Mouse (Mus musculus) midbrain, embryonic 12.5 days (tissue): ENCODE results near the gene 1700001C19Rik. TPM values are rescaled to one million over a fixed set of nuclear protein-coding genes. Genes with fewer than 3 reads are reported as not detected.

Experiments
- ATAC-seq: fragments of 200-750 bp; cut with Nextera tagmentation; 2 replicates; pipeline ENCODE4 v1.8.0; 2017; ENCODE audit warnings: low read depth, moderate TSS enrichment, moderate library complexity; ENCODE audit not compliant: low FRiP score
- H3K27ac ChIP-seq: fragments of 300-500 bp; sonication (generic); replicated peaks from 2 replicates; pipeline ENCODE4 v1.5.1; 2016; ENCODE audit warnings: mild to moderate bottlenecking
- H3K27me3 ChIP-seq: fragments of 300-500 bp; sonication (generic); 2 replicates; pipeline ENCODE4 v1.6.1; 2016; ENCODE audit warnings: mild to moderate bottlenecking
- H3K36me3 ChIP-seq: fragments of 300-500 bp; sonication (generic); 2 replicates; pipeline ENCODE4 v1.6.1; 2016
- H3K4me1 ChIP-seq: fragments of 300-500 bp; sonication (generic); 2 replicates; pipeline ENCODE4 v1.6.1; 2016
- H3K4me2 ChIP-seq: fragments of 300-500 bp; sonication (generic); replicated peaks from 2 replicates; pipeline ENCODE4 v1.6.1; 2016; ENCODE audit warnings: mild to moderate bottlenecking, moderate library complexity
- H3K4me3 ChIP-seq: fragments of 300-500 bp; sonication (generic); 2 replicates; pipeline ENCODE4 v1.5.1; 2016; ENCODE audit warnings: mild to moderate bottlenecking
- H3K9ac ChIP-seq: fragments of 300-500 bp; sonication (generic); replicated peaks from 2 replicates; pipeline ENCODE4 v1.6.1; 2016; ENCODE audit warnings: mild to moderate bottlenecking, moderate library complexity
- H3K9me3 ChIP-seq: fragments of 300-500 bp; sonication (generic); 2 replicates; pipeline ENCODE4 v1.6.1; 2016; ENCODE audit warnings: mild to moderate bottlenecking
- WGBS: fragments of 180-500 bp; shearing (Covaris S2); methylation state at CpG from one replicate; pipeline ENCODE4 v1.1.7; 2016; 5-methylcytosine and 5-hydroxymethylcytosine counted together
- polyA plus RNA-seq: library from polyadenylated mRNA; unstranded; fragments of >200 nt; fragmentation: Nextera tagmentation; extraction: Ambion mirVana; gene quantifications from 2 replicates; pipeline ENCODE4 v1.2.1, GENCODE M21; 2016

The 1700001C19Rik gene
- polyA plus RNA-seq, 1 experiment from 2014 or later = 0.41 TPM

GRCm38 (mm10) chr17:47470686-47471085, 33.5 kb upstream of the 1700001C19Rik start:
- H3K36me3 ChIP-seq = no peaks in the 10 kb centered on the region
- ATAC-seq = no peak
- 80% methylated on average over 5 of the region's 5 CpGs for WGBS
- no peak overlapping the region for H3K4me2 ChIP-seq
- no peaks in the 10 kb centered on the region for H3K9me3 ChIP-seq
- no peak overlapping the region for H3K4me3 ChIP-seq
- no peak overlapping the region for H3K27ac ChIP-seq
- no peak overlapping the region for H3K9ac ChIP-seq
- peaks cover 55% of the 10 kb centered on the region for H3K27me3 ChIP-seq
- H3K4me1 ChIP-seq = peaks cover 12% of the 10 kb centered on the region; the same call in 1 of the 2 replicates

GRCm38 (mm10) chr17:47470121-47470520, 32.9 kb upstream of the 1700001C19Rik start:
- H3K27me3 ChIP-seq = peaks cover 61% of the 10 kb centered on the region
- no peaks in the 10 kb centered on the region for H3K36me3 ChIP-seq
- H3K27ac ChIP-seq = no peak overlapping the region
- H3K9ac ChIP-seq = no peak overlapping the region
- no peak overlapping the region for H3K4me3 ChIP-seq
- H3K4me1 ChIP-seq = peaks cover 12% of the 10 kb centered on the region; the same call in 1 of the 2 replicates
- no peaks in the 10 kb centered on the region for H3K9me3 ChIP-seq
- 88% methylated on average over 4 of the region's 4 CpGs for WGBS
- no peak overlapping the region for H3K4me2 ChIP-seq
- no peak for ATAC-seq

- no peak overlapping the region for H3K9ac ChIP-seq
- H3K27ac ChIP-seq = no peak overlapping the region
- H3K9me3 ChIP-seq = no peaks in the 10 kb centered on the region
- no peak overlapping the region for H3K4me3 ChIP-seq
- H3K4me1 ChIP-seq = peaks cover 12% of the 10 kb centered on the region; the same call in 1 of the 2 replicates
- H3K36me3 ChIP-seq = no peaks in the 10 kb centered on the region
- WGBS = 92% methylated on average over 4 of the region's 4 CpGs
- no peak for ATAC-seq
- H3K4me2 ChIP-seq = no peak overlapping the region
- H3K27me3 ChIP-seq = peaks cover 66% of the 10 kb centered on the region
Measured at GRCm38 (mm10) chr17:47469642-47470041, 32.5 kb upstream of the 1700001C19Rik start.

DNA sequence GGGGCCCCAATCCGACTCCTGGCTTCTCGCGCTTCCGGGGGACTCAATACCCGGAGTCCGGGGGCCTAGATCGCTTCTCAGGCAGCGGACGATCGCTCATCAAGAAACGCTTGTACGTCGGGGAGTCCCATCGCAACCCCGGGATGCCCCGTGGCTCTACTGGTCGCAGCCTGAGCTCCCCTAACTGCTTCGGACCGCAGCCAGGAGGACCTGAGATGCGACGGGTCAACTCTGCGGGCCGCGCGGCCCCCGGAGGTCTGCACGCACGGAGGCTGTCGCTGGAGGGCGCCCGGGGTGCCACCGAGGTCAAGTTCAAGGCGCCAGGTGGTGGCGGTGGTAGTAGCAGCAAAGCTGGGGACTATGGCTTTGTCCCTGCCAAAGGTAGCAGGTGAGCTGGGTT, 31.3 kb upstream of the 1700001C19Rik start:
- H3K4me1 ChIP-seq = peaks cover 12% of the 10 kb centered on the region; the same call in 1 of the 2 replicates
- no peaks in the 10 kb centered on the region for H3K36me3 ChIP-seq
- H3K9me3 ChIP-seq = no peaks in the 10 kb centered on the region
- peaks cover 77% of the 10 kb centered on the region for H3K27me3 ChIP-seq
- H3K4me2 ChIP-seq = peak overlapping the region; percentile 40
- H3K27ac ChIP-seq = no peak overlapping the region
- H3K9ac ChIP-seq = no peak overlapping the region
- no peak for ATAC-seq
- WGBS = 6% methylated on average over 34 of the region's 34 CpGs
- peak overlapping the region; percentile 10; the same call in 1 of the 2 replicates for H3K4me3 ChIP-seq

DNA sequence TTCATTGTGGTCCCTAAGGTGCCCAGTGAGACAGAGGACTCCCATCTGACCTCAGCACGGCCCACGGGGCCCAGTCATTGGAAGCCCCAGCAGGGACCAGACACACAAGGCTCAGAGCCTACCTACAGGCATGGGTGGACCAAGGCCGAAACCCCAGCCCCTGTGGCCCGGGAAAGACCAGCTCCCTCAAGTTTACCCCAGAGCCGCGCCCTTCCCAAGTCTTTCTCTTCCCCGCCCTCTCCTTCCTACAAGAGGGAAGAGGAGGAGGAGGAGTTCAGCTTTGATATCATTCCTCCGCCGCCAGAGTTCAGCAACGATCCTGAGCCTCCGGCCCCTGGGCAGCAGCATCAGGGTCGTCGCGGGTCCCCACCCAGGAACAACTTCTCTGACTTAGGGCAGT, 30.9 kb upstream of the 1700001C19Rik start:
- no peak overlapping the region for H3K9ac ChIP-seq
- WGBS = 22% methylated on average over 12 of the region's 14 CpGs
- peak overlapping the region; percentile 40 for H3K4me2 ChIP-seq
- peaks cover 12% of the 10 kb centered on the region; the same call in 1 of the 2 replicates for H3K4me1 ChIP-seq
- H3K27me3 ChIP-seq = peaks cover 77% of the 10 kb centered on the region
- no peak for ATAC-seq
- H3K36me3 ChIP-seq = no peaks in the 10 kb centered on the region
- peak overlapping the region; percentile 10; the same call in 1 of the 2 replicates for H3K4me3 ChIP-seq
- H3K27ac ChIP-seq = no peak overlapping the region
- H3K9me3 ChIP-seq = no peaks in the 10 kb centered on the region

GRCm38 (mm10) chr17:47467659-47468058, 30.5 kb upstream of the 1700001C19Rik start:
- peaks cover 77% of the 10 kb centered on the region for H3K27me3 ChIP-seq
- 59% methylated on average over 11 of the region's 11 CpGs for WGBS

DNA sequence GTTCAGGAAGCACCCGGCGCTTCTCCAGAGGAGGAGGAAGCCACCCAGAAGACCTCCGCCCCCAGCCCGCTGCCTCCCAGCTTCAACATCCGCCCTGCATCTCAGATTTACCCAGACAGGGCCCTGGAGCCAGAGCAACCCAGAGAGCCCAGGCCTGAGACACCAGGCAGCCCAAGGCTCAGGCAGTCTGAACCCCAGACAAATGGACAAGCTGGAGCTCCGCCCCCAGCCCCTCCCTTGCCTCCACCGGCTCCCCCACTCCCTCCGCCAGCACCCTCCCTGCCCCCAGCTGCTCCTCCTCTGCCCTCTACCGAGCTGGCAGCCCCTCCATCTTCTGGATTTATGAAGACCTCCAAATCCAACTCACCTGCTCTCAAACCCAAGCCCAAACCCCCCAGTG, 29.1 kb upstream of the 1700001C19Rik start:
- WGBS = 34% methylated on average over 9 of the region's 9 CpGs
- H3K36me3 ChIP-seq = no peaks in the 10 kb centered on the region
- no peak for ATAC-seq
- H3K27me3 ChIP-seq = peaks cover 82% of the 10 kb centered on the region
- H3K4me2 ChIP-seq = no peak overlapping the region
- H3K27ac ChIP-seq = no peak overlapping the region
- H3K9me3 ChIP-seq = no peaks in the 10 kb centered on the region
- no peak overlapping the region for H3K9ac ChIP-seq
- H3K4me3 ChIP-seq = no peak overlapping the region
- peaks cover 12% of the 10 kb centered on the region; the same call in 1 of the 2 replicates for H3K4me1 ChIP-seq

More at GRCm38 (mm10) chr17:47467659-47468058, 30.5 kb upstream of the 1700001C19Rik start:
- Histone ChIP-seq H3K36me3 (no peaks in the 10 kb centered on the region), H3K4me3 (no peak overlapping the region), H3K27ac (no peak overlapping the region), H3K4me1 (peaks cover 12% of the 10 kb centered on the region; the same call in 1 of the 2 replicates), H3K4me2 (no peak overlapping the region), H3K9me3 (no peaks in the 10 kb centered on the region), H3K9ac (no peak overlapping the region)
- no peak for ATAC-seq

DNA sequence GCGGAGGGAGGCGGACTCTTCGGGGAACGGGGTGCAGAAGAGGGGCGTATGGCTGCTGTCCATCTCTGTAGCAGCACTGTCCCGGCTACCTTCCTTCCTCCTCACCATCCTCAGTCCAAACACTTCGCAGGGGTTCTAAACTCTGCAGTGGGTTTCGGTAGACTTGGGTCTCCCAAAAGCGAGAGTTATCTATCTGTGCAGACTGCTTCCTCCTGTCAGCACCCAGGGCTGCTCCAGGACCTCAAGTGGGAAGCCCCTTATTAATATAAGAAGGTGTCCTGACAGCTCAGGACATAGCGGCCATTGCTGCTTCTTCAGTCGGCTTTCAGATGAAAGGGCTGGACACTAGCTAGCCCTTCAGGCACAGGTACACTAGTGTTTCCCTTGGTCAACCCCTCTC, 27.8 kb upstream of the 1700001C19Rik start:
- 79% methylated on average over 11 of the region's 11 CpGs for WGBS
- no peak for ATAC-seq
- H3K4me1 ChIP-seq = peaks cover 12% of the 10 kb centered on the region; the same call in 1 of the 2 replicates
- peaks cover 70% of the 10 kb centered on the region for H3K27me3 ChIP-seq
- H3K9ac ChIP-seq = no peak overlapping the region
- H3K27ac ChIP-seq = no peak overlapping the region
- no peaks in the 10 kb centered on the region for H3K36me3 ChIP-seq
- no peak overlapping the region for H3K4me3 ChIP-seq
- no peak overlapping the region for H3K4me2 ChIP-seq
- no peaks in the 10 kb centered on the region for H3K9me3 ChIP-seq

- H3K36me3 ChIP-seq = no peaks in the 10 kb centered on the region
- 50% methylated on average over 12 of the region's 12 CpGs for WGBS
- H3K9ac ChIP-seq = no peak overlapping the region
- H3K4me3 ChIP-seq = no peak overlapping the region
- peaks cover 64% of the 10 kb centered on the region for H3K27me3 ChIP-seq
- H3K4me1 ChIP-seq = peaks cover 12% of the 10 kb centered on the region; the same call in 1 of the 2 replicates
- H3K9me3 ChIP-seq = no peaks in the 10 kb centered on the region
- no peak overlapping the region for H3K27ac ChIP-seq
- H3K4me2 ChIP-seq = no peak overlapping the region
- no peak for ATAC-seq
Measured at GRCm38 (mm10) chr17:47464248-47464965, 27.2 kb upstream of the 1700001C19Rik start.

- no peak overlapping the region for H3K27ac ChIP-seq
- H3K4me1 ChIP-seq = peaks cover 6% of the 10 kb centered on the region; the same call in 1 of the 2 replicates
- no peak for ATAC-seq
- H3K36me3 ChIP-seq = no peaks in the 10 kb centered on the region
- no peak overlapping the region for H3K4me3 ChIP-seq
- H3K27me3 ChIP-seq = peaks cover 49% of the 10 kb centered on the region
- no peak overlapping the region for H3K4me2 ChIP-seq
- WGBS = 57% methylated on average over 9 of the region's 9 CpGs
- no peak overlapping the region for H3K9ac ChIP-seq
- no peaks in the 10 kb centered on the region for H3K9me3 ChIP-seq
Measured at GRCm38 (mm10) chr17:47462728-47463388, 25.7 kb upstream of the 1700001C19Rik start.

DNA sequence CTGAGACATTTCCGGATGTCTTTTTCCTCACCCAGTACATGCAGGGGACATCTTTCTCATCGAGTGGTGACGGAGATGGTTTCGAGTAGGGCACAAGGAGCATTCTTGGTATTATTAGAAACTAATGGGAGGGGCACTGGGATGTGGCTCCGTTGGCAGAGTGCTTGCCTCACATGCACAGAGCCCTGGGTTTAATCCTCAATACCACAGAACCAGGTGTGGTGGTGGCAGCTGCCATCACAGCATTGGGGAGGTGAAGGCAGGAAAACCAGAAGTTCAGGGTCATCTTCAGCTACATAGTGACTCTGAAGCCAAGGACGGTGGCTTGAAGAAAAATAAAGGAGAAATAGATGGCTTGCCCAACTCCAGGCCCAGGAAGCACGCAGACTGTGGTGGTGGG, 25.0 kb upstream of the 1700001C19Rik start:
- no peak overlapping the region for H3K27ac ChIP-seq
- no peak for ATAC-seq
- no peak overlapping the region for H3K9ac ChIP-seq
- no peak overlapping the region for H3K4me3 ChIP-seq
- H3K4me2 ChIP-seq = no peak overlapping the region
- no peaks in the 10 kb centered on the region for H3K36me3 ChIP-seq
- peaks cover 6% of the 10 kb centered on the region; the same call in 1 of the 2 replicates for H3K4me1 ChIP-seq
- H3K9me3 ChIP-seq = no peaks in the 10 kb centered on the region
- H3K27me3 ChIP-seq = peaks cover 42% of the 10 kb centered on the region
- 82% methylated on average over 7 of the region's 7 CpGs for WGBS

DNA sequence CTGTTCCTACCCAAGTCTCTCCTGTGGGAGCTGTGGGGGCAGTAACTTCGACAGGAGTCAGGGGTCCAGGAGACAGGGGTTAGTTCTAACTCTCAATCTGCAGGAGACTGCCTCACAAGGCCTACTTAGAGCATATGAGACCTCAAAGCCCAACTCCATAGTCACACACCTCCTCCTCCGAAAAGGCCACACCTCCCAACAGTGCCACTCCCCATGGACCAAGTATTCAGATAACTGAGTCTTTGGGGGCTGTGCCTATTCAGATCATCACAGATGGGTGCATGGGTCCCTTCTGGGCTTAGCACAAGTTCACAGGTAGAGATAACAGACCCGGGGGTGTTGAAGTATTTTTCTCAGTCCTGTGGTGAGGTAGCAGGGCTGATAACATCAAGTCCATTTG, 24.5 kb upstream of the 1700001C19Rik start:
- H3K27me3 ChIP-seq = peaks cover 37% of the 10 kb centered on the region
- H3K9me3 ChIP-seq = no peaks in the 10 kb centered on the region
- no peak overlapping the region for H3K27ac ChIP-seq
- no peak overlapping the region for H3K4me3 ChIP-seq
- no peak for ATAC-seq
- no peak overlapping the region for H3K4me2 ChIP-seq
- H3K36me3 ChIP-seq = no peaks in the 10 kb centered on the region
- WGBS = 85% methylated on average over 3 of the region's 3 CpGs
- H3K4me1 ChIP-seq = peaks cover 6% of the 10 kb centered on the region; the same call in 1 of the 2 replicates
- H3K9ac ChIP-seq = no peak overlapping the region
